Mouse (Mus musculus) adipocyte (in vitro differentiated cells): ENCODE results near the gene Sbpl.
A peak's percentile ranks its signal among the peaks of the same experiment; 100 is the strongest.
"Not testable (repeated sequence)": the region's sequence is repeated elsewhere in the genome, so short reads cannot be mapped to it uniquely, and the experiment has no call there.

Experiments used
- DNase-seq: peaks from one replicate; pipeline ENCODE4 v3.0.0-alpha.2; 2016; ENCODE audit warnings: low spot score

The Sbpl gene

GRCm38 (mm10) chr17:23960084-23960738 lies 5.1 kb upstream of the Sbpl start:
- DNase-seq = peak; percentile 91

- not testable (repeated sequence) for DNase-seq
Observed at GRCm38 (mm10) chr17:23950828-23951227, 4.2 kb downstream of the Sbpl start.

- no peak for DNase-seq
Observed at GRCm38 (mm10) chr17:23949068-23949467, 6.0 kb downstream of the Sbpl start.

- DNase-seq = not testable (repeated sequence)
Observed at GRCm38 (mm10) chr17:23947486-23947885, 7.6 kb downstream of the Sbpl start.

- no peak for DNase-seq
Observed at GRCm38 (mm10) chr17:23941372-23941771, 13.7 kb downstream of the Sbpl start, which contains the start of gene Sbp. Gene Sbp (plus strand): TSS chr17:23941672.

GRCm38 (mm10) chr17:23931157-23931556 lies 23.9 kb downstream of the Sbpl start:
- peak; percentile 1 for DNase-seq

- peak; percentile 76 for DNase-seq
Observed at GRCm38 (mm10) chr17:23925090-23925493, 30.0 kb downstream of the Sbpl start.

GRCm38 (mm10) chr17:23924531-23925007 lies 30.5 kb downstream of the Sbpl start:
- DNase-seq = peak; percentile 93

GRCm38 (mm10) chr17:23917158-23917557 lies 37.9 kb downstream of the Sbpl start, which contains the start of gene Dcpp3:
Gene Dcpp3 (plus strand): TSS chr17:23917458.
- DNase-seq = not testable (repeated sequence)
